Mouse (Mus musculus): ENCODE data around the gene S100a6. TPM values are rescaled to one million over a fixed set of nuclear protein-coding genes. Genes with fewer than 3 reads are reported as not detected.

Gene S100a6
- total and polyA plus RNA-seq, 2 experiments from 2014 or later, result 12.9 to 59.0 TPM

GRCm38 (mm10) chr3:90638511-90639275, 26.0 kb downstream of the S100a6 start:
- no peaks in the 10 kb centered on the region for H3K27me3 ChIP-seq (ENCODE audit: insufficient read depth, low read length)
- H3K4me2 ChIP-seq (ENCODE audit: low read depth, low read length), result no peak overlapping the region
- DNase-seq (ENCODE audit: low spot score) (no peak), ATAC-seq (no peak)
- no peak overlapping the region for H3K9ac ChIP-seq (replicated peaks; ENCODE audit: low read length)
- H3K36me3 ChIP-seq (ENCODE audit: insufficient read depth, low read length), result no peaks in the 10 kb centered on the region
- 92% methylated on average over 1 of the region's 1 CpGs for WGBS
- H3K27ac ChIP-seq, result no peak overlapping the region
- TF ChIP-seq CTCF (IDR thresholded peaks at IDR 0.05; ENCODE audit: low read depth), result no peak
- H3K4me1 ChIP-seq (ENCODE audit: insufficient read depth, low read length), result no peaks in the 10 kb centered on the region
- H3K4me3 ChIP-seq (ENCODE audit: low read length), result no peak overlapping the region
- no peaks in the 10 kb centered on the region for H3K9me3 ChIP-seq (ENCODE audit: low read length)

- Histone ChIP-seq H3K4me1 (ENCODE audit: insufficient read depth, low read length) (no peaks in the 10 kb centered on the region), H3K27me3 (ENCODE audit: insufficient read depth, low read length) (no peaks in the 10 kb centered on the region), H3K9me3 (ENCODE audit: low read length) (no peaks in the 10 kb centered on the region), H3K36me3 (ENCODE audit: insufficient read depth, low read length) (no peaks in the 10 kb centered on the region), H3K9ac (replicated peaks; ENCODE audit: low read length) (no peak overlapping the region), H3K27ac (no peak overlapping the region), H3K4me2 (ENCODE audit: low read depth, low read length) (no peak overlapping the region), H3K4me3 (ENCODE audit: low read length) (no peak overlapping the region)
- WGBS, result 60% methylated on average over 7 of the region's 7 CpGs
- TF ChIP-seq CTCF (IDR thresholded peaks at IDR 0.05; ENCODE audit: low read depth), result peak; percentile 63
- ATAC-seq (no peak), DNase-seq (ENCODE audit: low spot score) (no peak)
Measured at GRCm38 (mm10) chr3:90639511-90640154, 27.0 kb downstream of the S100a6 start.

- no peak overlapping the region for H3K4me3 ChIP-seq (ENCODE audit: low read length)
- H3K36me3 ChIP-seq (ENCODE audit: insufficient read depth, low read length), result no peaks in the 10 kb centered on the region
- H3K4me1 ChIP-seq (ENCODE audit: insufficient read depth, low read length), result no peaks in the 10 kb centered on the region
- ATAC-seq (no peak), DNase-seq (ENCODE audit: low spot score) (no peak)
- no peak overlapping the region for H3K9ac ChIP-seq (replicated peaks; ENCODE audit: low read length)
- 88% methylated on average over 7 of the region's 7 CpGs for WGBS
- H3K27me3 ChIP-seq (ENCODE audit: insufficient read depth, low read length), result no peaks in the 10 kb centered on the region
- TF ChIP-seq CTCF (IDR thresholded peaks at IDR 0.05; ENCODE audit: low read depth), result no peak
- H3K27ac ChIP-seq, result no peak overlapping the region
- no peaks in the 10 kb centered on the region for H3K9me3 ChIP-seq (ENCODE audit: low read length)
- no peak overlapping the region for H3K4me2 ChIP-seq (ENCODE audit: low read depth, low read length)
Measured at GRCm38 (mm10) chr3:90640981-90641380, 28.3 kb downstream of the S100a6 start.

- no peaks in the 10 kb centered on the region for H3K36me3 ChIP-seq (ENCODE audit: insufficient read depth, low read length)
- H3K4me2 ChIP-seq (ENCODE audit: low read depth, low read length), result no peak overlapping the region
- no peaks in the 10 kb centered on the region for H3K9me3 ChIP-seq (ENCODE audit: low read length)
- H3K27ac ChIP-seq, result no peak overlapping the region
- ATAC-seq (no peak), DNase-seq (ENCODE audit: low spot score) (no peak)
- H3K4me1 ChIP-seq (ENCODE audit: insufficient read depth, low read length), result no peaks in the 10 kb centered on the region
- no peak overlapping the region for H3K9ac ChIP-seq (replicated peaks; ENCODE audit: low read length)
- WGBS, result 51% methylated on average over 3 of the region's 3 CpGs
- peak; percentile 60 for TF ChIP-seq CTCF (IDR thresholded peaks at IDR 0.05; ENCODE audit: low read depth)
- no peaks in the 10 kb centered on the region for H3K27me3 ChIP-seq (ENCODE audit: insufficient read depth, low read length)
- no peak overlapping the region for H3K4me3 ChIP-seq (ENCODE audit: low read length)
Measured at GRCm38 (mm10) chr3:90644220-90644619, 31.5 kb downstream of the S100a6 start.

- H3K4me1 ChIP-seq (ENCODE audit: insufficient read depth, low read length), result no peaks in the 10 kb centered on the region
- no peaks in the 10 kb centered on the region for H3K9me3 ChIP-seq (ENCODE audit: low read length)
- no peaks in the 10 kb centered on the region for H3K36me3 ChIP-seq (ENCODE audit: insufficient read depth, low read length)
- H3K4me3 ChIP-seq (ENCODE audit: low read length), result no peak overlapping the region
- H3K4me2 ChIP-seq (ENCODE audit: low read depth, low read length), result no peak overlapping the region
- 88% methylated on average over 1 of the region's 1 CpGs for WGBS
- H3K27me3 ChIP-seq (ENCODE audit: insufficient read depth, low read length), result no peaks in the 10 kb centered on the region
- ATAC-seq (no peak), DNase-seq (ENCODE audit: low spot score) (no peak)
- H3K27ac ChIP-seq, result no peak overlapping the region
- H3K9ac ChIP-seq (replicated peaks; ENCODE audit: low read length), result no peak overlapping the region
- no peak for TF ChIP-seq CTCF (IDR thresholded peaks at IDR 0.05; ENCODE audit: low read depth)
Measured at GRCm38 (mm10) chr3:90647291-90647690, 34.6 kb downstream of the S100a6 start.

- ATAC-seq (no peak), DNase-seq (ENCODE audit: low spot score) (no peak)
- Histone ChIP-seq H3K27ac (no peak overlapping the region), H3K9ac (replicated peaks; ENCODE audit: low read length) (no peak overlapping the region), H3K9me3 (ENCODE audit: low read length) (no peaks in the 10 kb centered on the region), H3K27me3 (ENCODE audit: insufficient read depth, low read length) (no peaks in the 10 kb centered on the region), H3K36me3 (ENCODE audit: insufficient read depth, low read length) (no peaks in the 10 kb centered on the region), H3K4me1 (ENCODE audit: insufficient read depth, low read length) (no peaks in the 10 kb centered on the region), H3K4me2 (ENCODE audit: low read depth, low read length) (no peak overlapping the region), H3K4me3 (ENCODE audit: low read length) (no peak overlapping the region)
- no peak for TF ChIP-seq CTCF (IDR thresholded peaks at IDR 0.05; ENCODE audit: low read depth)
Measured at GRCm38 (mm10) chr3:90648981-90649380, 36.3 kb downstream of the S100a6 start.

GRCm38 (mm10) chr3:90649832-90650231, 37.1 kb downstream of the S100a6 start:
- Histone ChIP-seq H3K4me1 (ENCODE audit: insufficient read depth, low read length) (no peaks in the 10 kb centered on the region), H3K27ac (no peak overlapping the region), H3K4me2 (ENCODE audit: low read depth, low read length) (no peak overlapping the region), H3K4me3 (ENCODE audit: low read length) (no peak overlapping the region), H3K27me3 (ENCODE audit: insufficient read depth, low read length) (no peaks in the 10 kb centered on the region), H3K9ac (replicated peaks; ENCODE audit: low read length) (no peak overlapping the region), H3K36me3 (ENCODE audit: insufficient read depth, low read length) (no peaks in the 10 kb centered on the region), H3K9me3 (ENCODE audit: low read length) (no peaks in the 10 kb centered on the region)
- DNase-seq (ENCODE audit: low spot score), result no peak
- ATAC-seq, result no peak
- 96% methylated on average over 2 of the region's 2 CpGs for WGBS
- no peak for TF ChIP-seq CTCF (IDR thresholded peaks at IDR 0.05; ENCODE audit: low read depth)
